Mouse (Mus musculus) liver, embryonic 12.5 days (tissue): ENCODE data around the gene Prg4. TPM values are rescaled to one million over a fixed set of nuclear protein-coding genes. Genes with fewer than 3 reads are reported as not detected.

Experiments
- ATAC-seq: fragments of 200-750 bp; cut with Nextera tagmentation; 2 replicates; pipeline ENCODE4 v1.8.0; 2017; ENCODE audit warnings: moderate number of reproducible peaks, mild to moderate bottlenecking, moderate library complexity
- H3K27ac ChIP-seq: fragments of 300-500 bp; sonication (generic); 2 replicates; pipeline ENCODE4 v1.5.1; 2016; ENCODE audit warnings: mild to moderate bottlenecking
- H3K27me3 ChIP-seq: fragments of 300-500 bp; sonication (generic); replicated peaks from 2 replicates; pipeline ENCODE4 v1.6.1; 2016; ENCODE audit warnings: mild to moderate bottlenecking, moderate library complexity
- H3K36me3 ChIP-seq: fragments of 300-500 bp; sonication (generic); 2 replicates; pipeline ENCODE4 v1.6.1; 2016; ENCODE audit warnings: mild to moderate bottlenecking, moderate library complexity
- H3K4me1 ChIP-seq: fragments of 300-500 bp; sonication (generic); 2 replicates; pipeline ENCODE4 v1.6.1; 2016
- H3K4me2 ChIP-seq: fragments of 300-500 bp; sonication (generic); 2 replicates; pipeline ENCODE4 v1.6.1; 2016; ENCODE audit warnings: mild to moderate bottlenecking, moderate library complexity
- H3K4me3 ChIP-seq: fragments of 300-500 bp; sonication (generic); 2 replicates; pipeline ENCODE4 v1.5.1; 2016; ENCODE audit warnings: mild to moderate bottlenecking, moderate library complexity
- H3K9ac ChIP-seq: fragments of 300-500 bp; sonication (generic); 2 replicates; pipeline ENCODE4 v1.6.1; 2016; ENCODE audit warnings: mild to moderate bottlenecking, moderate library complexity
- H3K9me3 ChIP-seq: fragments of 300-500 bp; sonication (generic); replicated peaks from 2 replicates; pipeline ENCODE4 v1.6.1; 2016; ENCODE audit warnings: mild to moderate bottlenecking, moderate library complexity
- WGBS: fragments of 180-500 bp; shearing (Covaris S2); methylation state at CpG from one replicate; pipeline ENCODE4 v1.1.7; 2016; ENCODE audit not compliant: insufficient replicate concordance; 5-methylcytosine and 5-hydroxymethylcytosine counted together
- polyA plus RNA-seq: library from polyadenylated mRNA; unstranded; fragments of >200 nt; fragmentation: Nextera tagmentation; extraction: Ambion mirVana; gene quantifications from 2 replicates; pipeline ENCODE4 v1.2.1, GENCODE M21; 2016

Gene Prg4
- 0.39 and 0.77 TPM in 2 replicates for polyA plus RNA-seq

- Histone ChIP-seq H3K4me2 (no peak within 1 kb of the TSS), H3K36me3 (no peaks in the 10 kb centered on the region), H3K27ac (no peak within 1 kb of the TSS), H3K4me1 (no peaks in the 10 kb centered on the region), H3K4me3 (no peak within 1 kb of the TSS), H3K27me3 (no peaks in the 10 kb centered on the region), H3K9ac (no peak within 1 kb of the TSS), H3K9me3 (no peaks in the 10 kb centered on the region)
- WGBS = 71% methylated on average over 3 of the region's 3 CpGs
- ATAC-seq = no peak
Measured at GRCm38 (mm10) chr1:150466132-150466531, at the start of gene Prg4. Gene Prg4 (minus strand): TSS chr1:150466165.

- H3K4me1 ChIP-seq = no peaks in the 10 kb centered on the region
- no peaks in the 10 kb centered on the region for H3K27me3 ChIP-seq
- no peaks in the 10 kb centered on the region for H3K9me3 ChIP-seq
- no peak overlapping the region for H3K27ac ChIP-seq
- 66% methylated on average over 2 of the region's 2 CpGs for WGBS
- H3K9ac ChIP-seq = no peak overlapping the region
- no peak for ATAC-seq
- H3K4me3 ChIP-seq = no peak overlapping the region
- H3K36me3 ChIP-seq = no peaks in the 10 kb centered on the region
- no peak overlapping the region for H3K4me2 ChIP-seq
Measured at GRCm38 (mm10) chr1:150513041-150513440, 47.1 kb upstream of the Prg4 start.

DNA sequence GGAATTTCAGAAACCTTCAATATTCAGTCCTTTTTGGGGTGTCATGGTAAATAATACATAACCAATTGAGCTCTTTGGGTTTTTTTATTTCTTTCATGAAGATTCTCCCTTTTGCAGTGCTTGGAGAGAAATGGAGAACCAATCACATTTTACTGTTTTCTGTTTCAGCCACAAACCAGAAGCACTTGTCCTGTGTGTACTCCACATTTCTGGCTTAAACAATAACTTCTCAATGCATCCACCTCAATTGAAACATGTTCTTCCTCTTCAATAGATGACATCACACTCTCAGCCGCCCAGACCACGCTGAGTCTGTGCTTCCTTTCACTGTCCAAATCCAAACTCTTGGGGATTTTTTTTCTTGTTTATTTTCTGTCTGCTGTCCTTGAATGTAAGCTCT is 39.8 kb upstream of the Prg4 start:
- H3K27ac ChIP-seq = no peak overlapping the region
- no peak for ATAC-seq
- H3K9me3 ChIP-seq = no peaks in the 10 kb centered on the region
- no peak overlapping the region for H3K4me2 ChIP-seq
- H3K27me3 ChIP-seq = no peaks in the 10 kb centered on the region
- no peak overlapping the region for H3K4me3 ChIP-seq
- no peak overlapping the region for H3K9ac ChIP-seq
- H3K36me3 ChIP-seq = no peaks in the 10 kb centered on the region
- no peaks in the 10 kb centered on the region for H3K4me1 ChIP-seq
- WGBS = 38% methylated on average over 2 of the region's 2 CpGs

DNA sequence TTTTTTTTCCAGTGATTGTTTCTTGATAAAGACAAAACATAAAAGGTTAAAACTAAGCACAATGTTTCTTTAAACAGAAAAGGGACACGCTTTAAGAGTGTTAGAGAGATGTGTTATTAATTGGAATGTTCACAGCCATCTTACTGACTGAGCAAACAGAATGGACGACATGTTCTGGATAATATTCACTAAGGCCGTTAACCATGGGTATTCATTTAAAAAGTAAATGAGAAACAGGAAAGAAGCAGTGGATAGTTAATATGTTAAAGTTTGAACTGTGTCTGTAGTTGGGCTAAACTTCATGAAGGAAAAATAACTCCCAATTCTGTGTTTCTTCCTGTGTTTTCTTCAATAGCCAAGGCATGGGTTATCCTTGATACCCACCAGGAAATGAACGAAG is 37.4 kb upstream of the Prg4 start:
- H3K36me3 ChIP-seq = no peaks in the 10 kb centered on the region
- H3K9ac ChIP-seq = no peak overlapping the region
- no peak for ATAC-seq
- WGBS = 62% methylated on average over 4 of the region's 4 CpGs
- H3K4me3 ChIP-seq = no peak overlapping the region
- H3K4me1 ChIP-seq = no peaks in the 10 kb centered on the region
- no peak overlapping the region for H3K4me2 ChIP-seq
- H3K27me3 ChIP-seq = no peaks in the 10 kb centered on the region
- no peaks in the 10 kb centered on the region for H3K9me3 ChIP-seq
- H3K27ac ChIP-seq = no peak overlapping the region

- Histone ChIP-seq H3K9me3 (no peaks in the 10 kb centered on the region), H3K4me3 (no peak overlapping the region), H3K9ac (no peak overlapping the region), H3K4me1 (no peaks in the 10 kb centered on the region), H3K27me3 (no peaks in the 10 kb centered on the region), H3K27ac (no peak overlapping the region), H3K4me2 (no peak overlapping the region), H3K36me3 (no peaks in the 10 kb centered on the region)
- 65% methylated on average over 2 of the region's 2 CpGs for WGBS
- no peak for ATAC-seq
Measured at GRCm38 (mm10) chr1:150498177-150498576, 32.2 kb upstream of the Prg4 start.

DNA sequence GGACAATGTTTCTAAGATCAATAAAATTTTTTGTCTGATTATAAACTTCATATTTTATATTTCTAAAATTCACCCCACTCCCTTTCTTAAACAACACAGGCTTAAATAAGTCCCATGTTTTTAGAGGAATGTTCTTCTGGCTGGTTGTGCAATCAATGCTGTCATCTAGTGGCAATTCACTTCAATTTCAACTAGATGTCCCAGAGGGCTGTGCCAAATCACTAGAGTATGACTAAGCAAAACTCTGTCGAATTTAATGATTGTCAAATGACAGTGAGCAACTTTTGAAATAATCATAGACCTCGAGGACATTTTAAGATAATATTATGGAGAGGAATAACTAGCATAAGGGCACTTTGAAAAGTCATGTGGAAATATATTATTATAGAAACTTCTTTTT is 31.7 kb upstream of the Prg4 start:
- Histone ChIP-seq H3K9ac (no peak overlapping the region), H3K27ac (no peak overlapping the region), H3K4me2 (no peak overlapping the region), H3K36me3 (no peaks in the 10 kb centered on the region), H3K9me3 (no peaks in the 10 kb centered on the region), H3K4me3 (no peak overlapping the region), H3K4me1 (no peaks in the 10 kb centered on the region), H3K27me3 (no peaks in the 10 kb centered on the region)
- no peak for ATAC-seq
- WGBS = 45% methylated on average over 2 of the region's 2 CpGs

- ATAC-seq = no peak
- Histone ChIP-seq H3K4me2 (no peak overlapping the region), H3K4me1 (no peaks in the 10 kb centered on the region), H3K9ac (no peak overlapping the region), H3K9me3 (no peaks in the 10 kb centered on the region), H3K4me3 (no peak overlapping the region), H3K36me3 (no peaks in the 10 kb centered on the region), H3K27me3 (no peaks in the 10 kb centered on the region), H3K27ac (no peak overlapping the region)
- 56% methylated on average over 6 of the region's 6 CpGs for WGBS
Measured at GRCm38 (mm10) chr1:150496626-150497302, 30.8 kb upstream of the Prg4 start.

GRCm38 (mm10) chr1:150489148-150489547 is 23.2 kb upstream of the Prg4 start:
- no peaks in the 10 kb centered on the region for H3K4me1 ChIP-seq
- H3K9ac ChIP-seq = no peak overlapping the region
- no peak overlapping the region for H3K4me2 ChIP-seq
- H3K27ac ChIP-seq = no peak overlapping the region
- no peaks in the 10 kb centered on the region for H3K36me3 ChIP-seq
- no peak overlapping the region for H3K4me3 ChIP-seq
- no peaks in the 10 kb centered on the region for H3K9me3 ChIP-seq
- no peak for ATAC-seq
- H3K27me3 ChIP-seq = no peaks in the 10 kb centered on the region
- WGBS = 72% methylated on average over 2 of the region's 2 CpGs

DNA sequence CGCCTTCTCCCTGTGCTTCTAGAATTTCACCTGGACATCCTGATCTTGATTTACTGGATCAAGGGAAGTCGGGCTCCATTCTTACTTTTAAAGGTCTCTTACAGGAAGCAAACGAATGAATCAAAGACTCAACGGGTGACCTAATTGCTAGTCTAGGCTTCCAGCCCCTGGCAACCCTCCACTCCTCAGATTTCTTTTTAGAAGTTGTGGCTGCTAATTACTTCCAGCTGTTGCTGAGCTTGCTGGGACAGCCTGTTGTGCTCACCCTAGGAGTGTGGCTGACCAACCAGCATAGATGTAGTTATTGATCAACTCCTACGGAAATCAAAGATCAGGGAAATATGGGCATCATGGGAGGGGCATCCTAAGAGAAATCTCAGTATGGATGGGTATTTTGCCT is 14.7 kb upstream of the Prg4 start:
- no peak overlapping the region for H3K27ac ChIP-seq
- no peak overlapping the region for H3K4me3 ChIP-seq
- no peak for ATAC-seq
- no peaks in the 10 kb centered on the region for H3K36me3 ChIP-seq
- no peak overlapping the region for H3K4me2 ChIP-seq
- WGBS = 64% methylated on average over 5 of the region's 5 CpGs
- no peaks in the 10 kb centered on the region for H3K9me3 ChIP-seq
- H3K4me1 ChIP-seq = no peaks in the 10 kb centered on the region
- no peak overlapping the region for H3K9ac ChIP-seq
- H3K27me3 ChIP-seq = no peaks in the 10 kb centered on the region

DNA sequence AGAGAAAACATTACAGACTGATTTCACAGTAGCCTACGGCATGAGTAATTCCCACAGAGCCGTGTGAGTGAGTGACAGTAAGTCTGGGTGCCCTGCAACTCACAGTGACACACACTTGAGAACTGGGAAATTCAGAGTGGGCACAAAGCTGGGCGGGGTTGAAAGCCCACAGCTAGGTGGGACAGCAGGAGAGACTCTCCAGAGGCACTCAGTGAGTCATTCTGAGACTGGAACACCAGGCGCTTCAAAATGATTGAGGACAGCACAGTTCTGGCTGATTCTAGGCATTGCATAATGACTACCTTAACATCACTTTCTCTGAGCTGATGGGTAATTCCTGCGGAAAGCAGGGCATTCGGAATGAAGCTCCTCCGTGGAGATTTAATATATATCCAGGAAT is 6.6 kb upstream of the Prg4 start:
- 63% methylated on average over 7 of the region's 7 CpGs for WGBS
- H3K4me1 ChIP-seq = no peaks in the 10 kb centered on the region

GRCm38 (mm10) chr1:150469992-150470391 is 4.0 kb upstream of the Prg4 start:
- Histone ChIP-seq H3K4me3 (no peak overlapping the region), H3K9ac (no peak overlapping the region), H3K9me3 (0 out of 2 replicates have a peak, but pooled peaks cover 3% of the 10 kb centered on the region), H3K4me1 (no peaks in the 10 kb centered on the region), H3K4me2 (no peak overlapping the region), H3K27ac (no peak overlapping the region), H3K27me3 (no peaks in the 10 kb centered on the region), H3K36me3 (no peaks in the 10 kb centered on the region)
- 41% methylated on average over 3 of the region's 3 CpGs for WGBS
- ATAC-seq = no peak

More for the DNA sequence above, 6.6 kb upstream of the Prg4 start:
- H3K4me3 ChIP-seq = no peak overlapping the region
- no peak overlapping the region for H3K4me2 ChIP-seq
- no peaks in the 10 kb centered on the region for H3K36me3 ChIP-seq
- no peak overlapping the region for H3K9ac ChIP-seq
- no peak overlapping the region for H3K27ac ChIP-seq
- H3K9me3 ChIP-seq = 0 out of 2 replicates have a peak, but pooled peaks cover 3% of the 10 kb centered on the region
- no peaks in the 10 kb centered on the region for H3K27me3 ChIP-seq
- ATAC-seq = no peak

- Histone ChIP-seq H3K4me1 (no peaks in the 10 kb centered on the region), H3K27me3 (no peaks in the 10 kb centered on the region), H3K9me3 (no peaks in the 10 kb centered on the region), H3K9ac (no peak overlapping the region), H3K4me3 (no peak overlapping the region), H3K4me2 (no peak overlapping the region), H3K27ac (no peak overlapping the region), H3K36me3 (no peaks in the 10 kb centered on the region)
- ATAC-seq = no peak
- 58% methylated on average over 10 of the region's 10 CpGs for WGBS
Measured at GRCm38 (mm10) chr1:150465364-150465763, 601 bp downstream of the Prg4 start.

GRCm38 (mm10) chr1:150463691-150464090 is 2.3 kb downstream of the Prg4 start:
- H3K9me3 ChIP-seq = no peaks in the 10 kb centered on the region
- H3K4me1 ChIP-seq = peaks cover 9% of the 10 kb centered on the region
- no peak overlapping the region for H3K4me3 ChIP-seq
- 60% methylated on average over 4 of the region's 4 CpGs for WGBS
- ATAC-seq = no peak
- no peaks in the 10 kb centered on the region for H3K36me3 ChIP-seq
- no peaks in the 10 kb centered on the region for H3K27me3 ChIP-seq
- H3K27ac ChIP-seq = no peak overlapping the region
- no peak overlapping the region for H3K4me2 ChIP-seq
- H3K9ac ChIP-seq = no peak overlapping the region
